Mouse (Mus musculus) spleen, adult 2 months (tissue): ENCODE measurements around the gene Herpud1. TPM values are rescaled to one million over a fixed set of nuclear protein-coding genes. Genes with fewer than 3 reads are reported as not detected.

Experiments
- DNase-seq, 2 experiments: peaks; one replicate each; pipeline versions ENCODE4 v3.0.0 to v3.0.0-alpha.2; 2012 to 2021; ENCODE audit warnings: low spot score in 2 of 2, low read depth in 1 of 2
- H3K27ac ChIP-seq: fragments of 200-500 bp; 2 replicates; pipeline ENCODE4 v1.5.1; 2012; ENCODE audit warnings: low read length, inconsistent platforms; ENCODE audit not compliant: insufficient read depth
- H3K27me3 ChIP-seq: fragments of 200-500 bp; 2 replicates; pipeline ENCODE4 v1.6.1; 2012; ENCODE audit warnings: mild to moderate bottlenecking, moderate library complexity, low read length, inconsistent platforms; ENCODE audit not compliant: control insufficient read depth, insufficient read depth
- H3K36me3 ChIP-seq: fragments of 200-500 bp; 2 replicates; pipeline ENCODE4 v1.6.1; 2012; ENCODE audit warnings: mild to moderate bottlenecking, low read length, inconsistent platforms; ENCODE audit not compliant: control insufficient read depth, insufficient read depth
- H3K4me1 ChIP-seq: fragments of 200-500 bp; 2 replicates; pipeline ENCODE4 v1.6.1; 2011; ENCODE audit warnings: inconsistent platforms; ENCODE audit not compliant: control insufficient read depth, insufficient read depth, insufficient read length
- H3K4me3 ChIP-seq: fragments of 200-500 bp; 2 replicates; pipeline ENCODE4 v1.5.1; 2011; ENCODE audit warnings: mild to moderate bottlenecking, inconsistent platforms; ENCODE audit not compliant: insufficient read depth, insufficient read length; ENCODE audit errors: extremely low read depth
- CTCF ChIP-seq: fragments of 200-500 bp; IDR thresholded peaks from 2 replicates; pipeline ENCODE4 v1.5.1; 2011; ENCODE audit warnings: mild to moderate bottlenecking, inconsistent platforms; ENCODE audit not compliant: insufficient read depth, insufficient read length, insufficient replicate concordance; ENCODE audit errors: extremely low read depth
- POLR2A ChIP-seq: fragments of 200-500 bp; IDR thresholded peaks from 2 replicates; pipeline ENCODE4 v1.6.1; 2011; ENCODE audit warnings: low read depth, low read length, inconsistent platforms
- WGBS: fragments of 180-500 bp; shearing (Covaris S2); methylation state at CpG from one replicate; pipeline ENCODE4 v1.1.7; 2018; 5-methylcytosine and 5-hydroxymethylcytosine counted together
- polyA plus RNA-seq: library from polyadenylated mRNA; depleted of rRNA; stranded (reverse); fragments of >200 nt; gene quantifications from 2 replicates; pipeline ENCODE4 v1.2.3, GENCODE M21; 2012; rRNA removed

Gene Herpud1
- polyA plus RNA-seq, 1 experiment: 198 TPM

DNA sequence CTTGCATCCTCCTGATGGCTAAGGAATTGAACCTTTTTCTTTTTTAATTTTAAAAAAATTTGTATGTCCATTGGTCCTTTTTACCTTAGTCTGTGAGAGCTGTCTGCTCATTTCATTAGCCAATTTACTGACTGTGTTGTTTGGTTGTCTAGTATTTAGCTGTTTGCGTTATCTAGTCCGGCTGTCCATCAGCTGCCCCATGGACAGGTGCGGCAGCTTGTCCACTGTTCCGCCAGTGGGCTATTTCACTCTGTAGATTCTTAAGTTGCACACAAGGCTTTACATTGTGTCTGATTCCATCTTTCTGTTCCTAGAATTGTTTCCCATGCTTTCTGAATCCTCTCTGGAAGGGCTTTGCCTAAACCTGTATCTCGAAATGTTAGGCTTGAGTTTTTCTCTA lies 52.4 kb downstream of the Herpud1 start:
- H3K4me3 ChIP-seq: no peak overlapping the region
- no peak overlapping the region for H3K27ac ChIP-seq
- WGBS: 94% methylated on average over 5 of the region's 5 CpGs
- no peaks in the 10 kb centered on the region for H3K36me3 ChIP-seq
- no peaks in the 10 kb centered on the region for H3K27me3 ChIP-seq
- no peak for TF ChIP-seq POLR2A
- no peak for TF ChIP-seq CTCF
- peaks cover 25% of the 10 kb centered on the region for H3K4me1 ChIP-seq
- no peak for DNase-seq

DNA sequence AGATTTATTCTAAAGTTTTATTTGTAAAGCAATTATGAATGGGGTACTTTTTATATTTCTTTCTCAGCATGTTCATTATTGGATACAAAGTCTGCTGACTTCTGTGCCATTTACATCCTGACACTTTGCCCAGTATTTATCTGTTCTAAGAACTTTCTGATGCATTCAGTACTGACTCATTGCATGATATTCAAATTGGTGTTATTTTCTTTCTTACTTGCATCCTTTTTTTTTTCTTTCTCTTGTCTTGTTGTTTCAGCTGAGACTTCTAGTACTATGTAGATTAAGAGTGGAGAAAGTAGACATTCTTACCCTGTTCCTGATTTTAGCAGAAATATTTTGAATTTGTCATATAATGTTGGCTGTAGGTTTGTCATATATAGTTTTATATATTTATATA lies 53.5 kb downstream of the Herpud1 start:
- Histone ChIP-seq H3K27me3 (no peaks in the 10 kb centered on the region), H3K4me1 (peaks cover 30% of the 10 kb centered on the region), H3K27ac (no peak overlapping the region), H3K4me3 (no peak overlapping the region), H3K36me3 (no peaks in the 10 kb centered on the region)
- DNase-seq: no peak
- TF ChIP-seq CTCF: no peak

DNA sequence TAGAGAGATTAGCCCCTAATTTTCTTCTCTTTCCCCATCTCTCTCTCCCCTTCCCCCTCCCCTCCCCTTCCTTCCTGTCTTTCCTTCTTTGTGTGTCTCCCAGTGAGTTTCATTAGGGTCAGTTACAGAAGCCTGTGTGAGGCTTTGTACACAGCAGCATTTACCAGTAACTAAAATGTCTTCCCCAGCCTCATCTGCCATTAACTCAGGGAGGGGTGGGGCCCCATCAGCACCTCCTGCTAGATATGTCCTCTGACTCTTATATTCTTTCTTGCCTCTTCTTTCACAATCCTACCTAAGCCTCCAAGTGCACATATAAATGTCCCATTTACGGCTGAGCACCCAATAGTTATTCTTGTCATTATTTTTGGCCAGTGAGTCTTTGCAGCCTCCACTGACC lies 54.2 kb downstream of the Herpud1 start:
- no peak for DNase-seq
- no peak overlapping the region for H3K27ac ChIP-seq
- H3K27me3 ChIP-seq: no peaks in the 10 kb centered on the region
- 92% methylated on average over 1 of the region's 1 CpGs for WGBS
- TF ChIP-seq CTCF (no peak), POLR2A (no peak)
- no peak overlapping the region for H3K4me3 ChIP-seq
- H3K36me3 ChIP-seq: no peaks in the 10 kb centered on the region; the same call in 1 of the 2 replicates
- peaks cover 27% of the 10 kb centered on the region for H3K4me1 ChIP-seq

- no peak overlapping the region for H3K27ac ChIP-seq
- H3K4me3 ChIP-seq: no peak overlapping the region
- TF ChIP-seq CTCF (no peak), POLR2A (no peak)
- no peaks in the 10 kb centered on the region; the same call in 1 of the 2 replicates for H3K36me3 ChIP-seq
- 49% methylated on average over 1 of the region's 1 CpGs for WGBS
- peaks cover 23% of the 10 kb centered on the region for H3K4me1 ChIP-seq
- no peaks in the 10 kb centered on the region for H3K27me3 ChIP-seq
- DNase-seq: no peak
Measured at GRCm38 (mm10) chr8:94441686-94442085, 55.4 kb downstream of the Herpud1 start.

DNA sequence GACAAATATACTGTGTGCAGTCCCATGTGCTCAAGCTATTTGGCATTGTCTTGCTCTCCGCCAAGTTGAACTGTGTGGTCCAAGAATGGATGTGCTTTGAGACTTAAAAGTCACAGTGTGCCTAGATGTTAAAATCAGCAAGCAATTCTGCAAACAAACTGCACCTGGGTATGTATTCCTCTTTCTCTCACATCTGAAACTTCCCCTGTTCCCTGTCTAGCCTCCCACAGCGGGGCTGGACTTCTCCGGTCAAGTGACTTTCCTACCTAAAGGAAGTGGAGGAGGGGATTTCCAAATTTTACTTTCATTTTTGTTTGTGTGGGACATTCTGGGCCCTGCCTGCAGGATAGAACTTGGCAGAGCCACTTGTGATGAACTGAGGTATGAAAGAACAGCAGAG lies 56.9 kb downstream of the Herpud1 start:
- no peaks in the 10 kb centered on the region for H3K27me3 ChIP-seq
- TF ChIP-seq CTCF (no peak), POLR2A (no peak)
- 54% methylated on average over 3 of the region's 3 CpGs for WGBS
- DNase-seq: no peak
- no peak overlapping the region for H3K4me3 ChIP-seq
- no peaks in the 10 kb centered on the region; the same call in 1 of the 2 replicates for H3K36me3 ChIP-seq
- H3K27ac ChIP-seq: no peak overlapping the region; the same call in 1 of the 2 replicates
- H3K4me1 ChIP-seq: peaks cover 27% of the 10 kb centered on the region

DNA sequence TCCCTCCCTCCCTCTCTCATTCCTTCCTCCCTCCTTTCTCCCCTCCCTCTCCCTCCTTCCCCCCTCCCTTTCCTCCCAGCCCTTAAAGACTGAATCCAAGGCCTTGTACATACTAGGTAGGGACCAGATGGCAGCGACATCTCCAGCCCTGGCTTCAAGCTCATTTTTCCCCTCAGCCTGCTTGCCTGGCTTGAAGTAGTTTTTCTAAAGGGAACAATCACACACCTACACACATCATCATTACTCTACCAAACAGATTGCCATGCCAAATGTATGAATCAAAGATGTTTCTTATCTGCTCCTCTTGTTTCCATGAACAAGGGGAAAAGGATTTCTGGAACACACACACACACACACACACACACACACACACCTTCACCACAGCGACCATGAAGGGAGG lies 58.2 kb downstream of the Herpud1 start:
- H3K27me3 ChIP-seq: no peaks in the 10 kb centered on the region
- H3K27ac ChIP-seq: no peak overlapping the region
- TF ChIP-seq CTCF (no peak), POLR2A (no peak)
- H3K36me3 ChIP-seq: no peaks in the 10 kb centered on the region; the same call in 1 of the 2 replicates
- no peak overlapping the region for H3K4me3 ChIP-seq
- DNase-seq: no peak
- H3K4me1 ChIP-seq: peaks cover 27% of the 10 kb centered on the region
- WGBS: 91% methylated on average over 2 of the region's 2 CpGs

Other genes with a start within 250 kb of the Herpud1 start
- gene Mt4, start 249.2 kb upstream of the Herpud1 start, polyA plus RNA-seq: not detected in 2 replicates
- gene Mt3, start 233.8 kb upstream of the Herpud1 start, polyA plus RNA-seq: not detected in 2 replicates
- 19.9 and 28.9 TPM in 2 replicates for gene Mt2, start 213.8 kb upstream of the Herpud1 start, polyA plus RNA-seq
- gene Mt1, start 207.4 kb upstream of the Herpud1 start, polyA plus RNA-seq: 325 and 535 TPM in 2 replicates
- gene Nup93, start 171.9 kb upstream of the Herpud1 start, polyA plus RNA-seq: 12.8 and 13.2 TPM in 2 replicates
- 1.2 TPM in 2 replicates for gene Slc12a3, start 57.2 kb upstream of the Herpud1 start, polyA plus RNA-seq
- 47.3 and 58.1 TPM in 2 replicates for gene Nlrc5, start 47.9 kb downstream of the Herpud1 start, polyA plus RNA-seq
- gene Cpne2, start 146.6 kb downstream of the Herpud1 start, polyA plus RNA-seq: 28.6 and 29.7 TPM in 2 replicates
- gene Rspry1, start 215.5 kb downstream of the Herpud1 start, polyA plus RNA-seq: 5.0 and 5.1 TPM in 2 replicates
- gene Fam192a, start 215.6 kb downstream of the Herpud1 start, polyA plus RNA-seq: 15.2 and 17.2 TPM in 2 replicates